Mouse (Mus musculus) embryo, embryonic 9.5 days (tissue): ENCODE results near the gene Galnt18.
A peak's percentile ranks its signal among the peaks of the same experiment; 100 is the strongest.

ENCODE experiments used
- DNase-seq: peaks from one replicate; pipeline ENCODE4 v3.0.0-alpha.2; 2017; ENCODE audit errors: extremely low spot score

The Galnt18 gene

GRCm38 (mm10) chr7:111779504-111780242, at the start of gene Galnt18:
Gene Galnt18 (minus strand): TSS chr7:111779977.
- DNase-seq: peak; percentile 92

- DNase-seq: no peak
Measured at GRCm38 (mm10) chr7:111827337-111827736, 47.6 kb upstream of the Galnt18 start.

- DNase-seq: no peak
Measured at GRCm38 (mm10) chr7:111813093-111813492, 33.3 kb upstream of the Galnt18 start.

- DNase-seq: no peak
Measured at GRCm38 (mm10) chr7:111811036-111811435, 31.3 kb upstream of the Galnt18 start.

GRCm38 (mm10) chr7:111809796-111810195, 30.0 kb upstream of the Galnt18 start:
- DNase-seq: no peak

GRCm38 (mm10) chr7:111806083-111806482, 26.3 kb upstream of the Galnt18 start:
- no peak for DNase-seq

GRCm38 (mm10) chr7:111804646-111805045, 24.9 kb upstream of the Galnt18 start:
- DNase-seq: no peak

- DNase-seq: no peak
Measured at GRCm38 (mm10) chr7:111800785-111801184, 21.0 kb upstream of the Galnt18 start.

GRCm38 (mm10) chr7:111800120-111800519, 20.3 kb upstream of the Galnt18 start:
- no peak for DNase-seq

- no peak for DNase-seq
Measured at GRCm38 (mm10) chr7:111799021-111799420, 19.2 kb upstream of the Galnt18 start.

GRCm38 (mm10) chr7:111797337-111798010, 17.7 kb upstream of the Galnt18 start:
- DNase-seq: no peak

GRCm38 (mm10) chr7:111795059-111795458, 15.3 kb upstream of the Galnt18 start:
- DNase-seq: no peak

- no peak for DNase-seq
Measured at GRCm38 (mm10) chr7:111792154-111792553, 12.4 kb upstream of the Galnt18 start.

- no peak for DNase-seq
Measured at GRCm38 (mm10) chr7:111791347-111791746, 11.6 kb upstream of the Galnt18 start.

- DNase-seq: no peak
Measured at GRCm38 (mm10) chr7:111787921-111788320, 8.1 kb upstream of the Galnt18 start.

GRCm38 (mm10) chr7:111785478-111785877, 5.7 kb upstream of the Galnt18 start:
- no peak for DNase-seq

- peak; percentile 63 for DNase-seq
Measured at GRCm38 (mm10) chr7:111782126-111782525, 2.3 kb upstream of the Galnt18 start.

- no peak for DNase-seq
Measured at GRCm38 (mm10) chr7:111781316-111781715, 1.5 kb upstream of the Galnt18 start.

- peak; percentile 36 for DNase-seq
Measured at GRCm38 (mm10) chr7:111778789-111779503, 831 bp downstream of the Galnt18 start.

GRCm38 (mm10) chr7:111778212-111778611, 1.6 kb downstream of the Galnt18 start:
- no peak for DNase-seq

- no peak for DNase-seq
Measured at GRCm38 (mm10) chr7:111777186-111777585, 2.6 kb downstream of the Galnt18 start.

GRCm38 (mm10) chr7:111776160-111776559, 3.6 kb downstream of the Galnt18 start:
- no peak for DNase-seq

- DNase-seq: no peak
Measured at GRCm38 (mm10) chr7:111772398-111772797, 7.4 kb downstream of the Galnt18 start.
